In genomic region chr12:12906771-12907170, GRCm38 (mm10) we compare ENCODE assay signal across 17 mouse cellular contexts. TPM values are rescaled to one million over a fixed set of nuclear protein-coding genes. Genes with fewer than 3 reads are reported as not detected.
DNase-seq lines count a peak whose midpoint lies in the region; ATAC-seq lines count a peak whose summit lies in the region.
"Had no signal": no experiment of that assay in that cellular context is flagged by ENCODE, and none has a peak within 500 bp of the region (broad histone marks: within the 10 kb centered on the region; RNA-seq: fewer than 3 reads in every experiment).

No protein-coding gene starts in this region.

- 60% methylated on average over 6 of the region's 6 CpGs for WGBS in hindbrain, embryonic 11.5 days
- 50% methylated on average over 6 of the region's 6 CpGs for WGBS in hindbrain, embryonic 13.5 days
- WGBS in midbrain, embryonic 14.5 days, result 60% methylated on average over 6 of the region's 6 CpGs
- WGBS in midbrain, embryonic 16.5 days, result 46% methylated on average over 6 of the region's 6 CpGs
- WGBS in embryonic facial prominence, embryonic 11.5 days, result 34% methylated on average over 6 of the region's 6 CpGs
- 44% methylated on average over 6 of the region's 6 CpGs for WGBS in hindbrain, embryonic 16.5 days

- no peak overlapping the region for H3K9ac ChIP-seq in hindbrain, embryonic 11.5 days (ENCODE audit: low read depth, low read length)
- no peak overlapping the region for H3K9ac ChIP-seq in hindbrain, embryonic 13.5 days
- no peak overlapping the region for H3K9ac ChIP-seq in midbrain, embryonic 14.5 days (replicated peaks; ENCODE audit: low read length)
- no peak overlapping the region for H3K9ac ChIP-seq in midbrain, embryonic 16.5 days (ENCODE audit: low read depth, low read length)
- H3K9ac ChIP-seq in embryonic facial prominence, embryonic 11.5 days (replicated peaks; ENCODE audit: low read length), result no peak overlapping the region
- H3K9ac ChIP-seq in hindbrain, embryonic 16.5 days (ENCODE audit: low read depth, low read length), result no peak overlapping the region
- H3K9ac ChIP-seq: liver, embryonic 12.5 days; neural tube, embryonic 15.5 days had no signal

- no peaks in the 10 kb centered on the region for H3K27me3 ChIP-seq in hindbrain, embryonic 11.5 days (ENCODE audit: control insufficient read depth, insufficient read depth, low read length)
- H3K27me3 ChIP-seq in hindbrain, embryonic 13.5 days, result no peaks in the 10 kb centered on the region
- no peaks in the 10 kb centered on the region for H3K27me3 ChIP-seq in midbrain, embryonic 14.5 days (ENCODE audit: control insufficient read depth, insufficient read depth, low read length)
- H3K27me3 ChIP-seq in midbrain, embryonic 16.5 days (ENCODE audit: control insufficient read depth, insufficient read depth, low read depth, low read length), result no peaks in the 10 kb centered on the region
- H3K27me3 ChIP-seq in embryonic facial prominence, embryonic 11.5 days (ENCODE audit: control insufficient read depth, insufficient read depth, low read length), result no peaks in the 10 kb centered on the region
- H3K27me3 ChIP-seq in hindbrain, embryonic 16.5 days (replicated peaks; ENCODE audit: control insufficient read depth, insufficient read depth, low read length), result no peaks in the 10 kb centered on the region
- H3K27me3 ChIP-seq: neural tube, embryonic 15.5 days; Patski had no signal

- peak; percentile 32 for DNase-seq in hindbrain, embryonic 11.5 days (ENCODE audit: low spot score)
- peak; percentile 28 for DNase-seq in midbrain, embryonic 14.5 days
- peak; percentile 53 for DNase-seq in embryonic facial prominence, embryonic 11.5 days (ENCODE audit: low spot score)
- DNase-seq in cerebellum, adult 18-20 months, result no peak
- DNase-seq in right cerebral cortex, postnatal 4 days, result no peak
- DNase-seq: cerebellum, adult 11 months; gastrocnemius, postnatal 14 days; heart, postnatal 10 days; kidney, postnatal 25 days; layer of hippocampus, adult 9-11 months had no signal

- H3K27ac ChIP-seq in hindbrain, embryonic 11.5 days (ENCODE audit: low read depth, low read length), result no peak overlapping the region
- no peak overlapping the region for H3K27ac ChIP-seq in hindbrain, embryonic 13.5 days
- no peak overlapping the region for H3K27ac ChIP-seq in midbrain, embryonic 14.5 days (replicated peaks; ENCODE audit: low read depth, low read length)
- no peak overlapping the region for H3K27ac ChIP-seq in midbrain, embryonic 16.5 days (ENCODE audit: low read length)
- H3K27ac ChIP-seq in embryonic facial prominence, embryonic 11.5 days (replicated peaks; ENCODE audit: low read depth, low read length), result no peak overlapping the region
- H3K27ac ChIP-seq in hindbrain, embryonic 16.5 days (ENCODE audit: low read depth, low read length), result peak overlapping the region; percentile 32; the same call in 1 of the 2 replicates
- H3K27ac ChIP-seq: liver, embryonic 12.5 days; neural tube, embryonic 15.5 days had no signal

- H3K9me3 ChIP-seq in hindbrain, embryonic 11.5 days (ENCODE audit: control insufficient read depth, low read length), result no peaks in the 10 kb centered on the region
- no peaks in the 10 kb centered on the region for H3K9me3 ChIP-seq in hindbrain, embryonic 13.5 days
- no peaks in the 10 kb centered on the region for H3K9me3 ChIP-seq in midbrain, embryonic 14.5 days (ENCODE audit: control insufficient read depth, low read length)
- H3K9me3 ChIP-seq in midbrain, embryonic 16.5 days (replicated peaks; ENCODE audit: control insufficient read depth, low read length, poor library complexity, severe bottlenecking), result no peaks in the 10 kb centered on the region
- H3K9me3 ChIP-seq in embryonic facial prominence, embryonic 11.5 days (replicated peaks; ENCODE audit: control insufficient read depth, low read length), result no peaks in the 10 kb centered on the region
- no peaks in the 10 kb centered on the region for H3K9me3 ChIP-seq in hindbrain, embryonic 16.5 days (ENCODE audit: control insufficient read depth, low read length)
- H3K9me3 ChIP-seq: liver, embryonic 12.5 days; neural tube, embryonic 15.5 days had no signal

- H3K36me3 ChIP-seq in hindbrain, embryonic 11.5 days (ENCODE audit: control insufficient read depth, insufficient read depth, low read length), result no peaks in the 10 kb centered on the region
- no peaks in the 10 kb centered on the region for H3K36me3 ChIP-seq in hindbrain, embryonic 13.5 days
- H3K36me3 ChIP-seq in midbrain, embryonic 14.5 days (ENCODE audit: control insufficient read depth, insufficient read depth, low read length), result no peaks in the 10 kb centered on the region
- H3K36me3 ChIP-seq in midbrain, embryonic 16.5 days (ENCODE audit: control insufficient read depth, insufficient read depth, low read length), result no peaks in the 10 kb centered on the region
- H3K36me3 ChIP-seq in embryonic facial prominence, embryonic 11.5 days (replicated peaks; ENCODE audit: control insufficient read depth, insufficient read depth, low read depth, low read length), result no peaks in the 10 kb centered on the region
- H3K36me3 ChIP-seq in hindbrain, embryonic 16.5 days (ENCODE audit: control insufficient read depth, insufficient read depth, low read length), result no peaks in the 10 kb centered on the region
- H3K36me3 ChIP-seq: liver, embryonic 12.5 days; neural tube, embryonic 15.5 days had no signal

- H3K4me1 ChIP-seq in hindbrain, embryonic 11.5 days (replicated peaks; ENCODE audit: control insufficient read depth, insufficient read depth, low read length), result peaks cover 17% of the 10 kb centered on the region
- peaks cover 41% of the 10 kb centered on the region for H3K4me1 ChIP-seq in hindbrain, embryonic 13.5 days (replicated peaks)
- H3K4me1 ChIP-seq in midbrain, embryonic 14.5 days (ENCODE audit: control insufficient read depth, insufficient read depth, low read length), result peaks cover 33% of the 10 kb centered on the region
- H3K4me1 ChIP-seq in midbrain, embryonic 16.5 days (ENCODE audit: control insufficient read depth, insufficient read depth, low read length), result peaks cover 23% of the 10 kb centered on the region
- peaks cover 9% of the 10 kb centered on the region for H3K4me1 ChIP-seq in embryonic facial prominence, embryonic 11.5 days (ENCODE audit: control insufficient read depth, insufficient read depth, low read length)
- peaks cover 20% of the 10 kb centered on the region for H3K4me1 ChIP-seq in hindbrain, embryonic 16.5 days (ENCODE audit: control insufficient read depth, insufficient read depth, low read depth, low read length)
- H3K4me1 ChIP-seq: liver, embryonic 12.5 days had no signal

- H3K4me3 ChIP-seq in hindbrain, embryonic 11.5 days (ENCODE audit: low read depth, low read length), result no peak overlapping the region
- H3K4me3 ChIP-seq in hindbrain, embryonic 13.5 days, result no peak overlapping the region
- no peak overlapping the region for H3K4me3 ChIP-seq in midbrain, embryonic 14.5 days (replicated peaks; ENCODE audit: low read depth, low read length)
- H3K4me3 ChIP-seq in midbrain, embryonic 16.5 days (ENCODE audit: low read depth, low read length), result no peak overlapping the region
- H3K4me3 ChIP-seq in embryonic facial prominence, embryonic 11.5 days (ENCODE audit: low read depth, low read length), result no peak overlapping the region
- no peak overlapping the region for H3K4me3 ChIP-seq in hindbrain, embryonic 16.5 days (ENCODE audit: low read length)
- H3K4me3 ChIP-seq: liver, embryonic 12.5 days; neural tube, embryonic 15.5 days had no signal

- ATAC-seq in hindbrain, embryonic 11.5 days (ENCODE audit: low FRiP score), result no peak
- no peak for ATAC-seq in hindbrain, embryonic 13.5 days (ENCODE audit: low FRiP score)
- ATAC-seq in midbrain, embryonic 14.5 days (ENCODE audit: low FRiP score, low TSS enrichment), result no peak
- ATAC-seq in midbrain, embryonic 16.5 days, result no peak
- no peak for ATAC-seq in embryonic facial prominence, embryonic 11.5 days (replicated peaks; ENCODE audit: insufficient number of reproducible peaks, low FRiP score, low TSS enrichment, low read depth)
- no peak for ATAC-seq in hindbrain, embryonic 16.5 days
- ATAC-seq: inflammation-experienced regulatory T-cells, adult 6 months; liver, embryonic 12.5 days; Patski had no signal

- no peak overlapping the region for H3K4me2 ChIP-seq in hindbrain, embryonic 11.5 days (replicated peaks; ENCODE audit: low read depth, low read length)
- H3K4me2 ChIP-seq in hindbrain, embryonic 13.5 days, result no peak overlapping the region
- no peak overlapping the region for H3K4me2 ChIP-seq in midbrain, embryonic 14.5 days (ENCODE audit: low read length)
- no peak overlapping the region for H3K4me2 ChIP-seq in midbrain, embryonic 16.5 days (ENCODE audit: low read length)
- H3K4me2 ChIP-seq in embryonic facial prominence, embryonic 11.5 days (ENCODE audit: low read depth, low read length), result no peak overlapping the region
- no peak overlapping the region for H3K4me2 ChIP-seq in hindbrain, embryonic 16.5 days (ENCODE audit: low read length)
- H3K4me2 ChIP-seq: liver, embryonic 12.5 days; neural tube, embryonic 15.5 days had no signal

RNA-seq across cellular contexts. Expression of gene Mycn, which starts 34.9 kb away (rescaled TPM):
- polyA plus RNA-seq in hindbrain, embryonic 11.5 days (2014; fragmentation: Nextera tagmentation; extraction: Ambion mirVana), result 81.2 and 98.1 TPM in 2 replicates
- polyA plus RNA-seq in hindbrain, embryonic 13.5 days (2015; fragmentation: Nextera tagmentation; extraction: Ambion mirVana), result 58.9 and 63.9 TPM in 2 replicates
- polyA plus RNA-seq in midbrain, embryonic 14.5 days (2014; fragmentation: Nextera tagmentation; extraction: Ambion mirVana), result 61.7 and 63.1 TPM in 2 replicates
- 56.2 and 66.4 TPM in 2 replicates for polyA plus RNA-seq in midbrain, embryonic 16.5 days (2015; fragmentation: Nextera tagmentation; extraction: Ambion mirVana)
- polyA plus RNA-seq in embryonic facial prominence, embryonic 11.5 days (2014; fragmentation: Nextera tagmentation; extraction: Ambion mirVana), result 93.9 and 97.6 TPM in 2 replicates
- 56.9 and 63.5 TPM in 2 replicates for polyA plus RNA-seq in hindbrain, embryonic 16.5 days (2015; fragmentation: Nextera tagmentation; extraction: Ambion mirVana)
- polyA plus RNA-seq: inflammation-experienced regulatory T-cells, adult 6 months had no signal

Comparison
In these comparisons a context has a peak if more than half of its experiments do, and no peak if none do; other contexts are left out.
1. DNase-seq: peak in hindbrain, embryonic 11.5 days (single experiment), midbrain, embryonic 14.5 days (single experiment) and embryonic facial prominence, embryonic 11.5 days (single experiment); none in cerebellum, adult 18-20 months (0 of 2) and right cerebral cortex, postnatal 4 days (single experiment).